Mouse (Mus musculus): Measurements from ENCODE around the gene Ncor2.

Ncor2 gene

GRCm38 (mm10) chr5:125127920-125128319, 51.1 kb downstream of the Ncor2 start:
- no peak for DNase-seq (ENCODE audit: low spot score)

DNA sequence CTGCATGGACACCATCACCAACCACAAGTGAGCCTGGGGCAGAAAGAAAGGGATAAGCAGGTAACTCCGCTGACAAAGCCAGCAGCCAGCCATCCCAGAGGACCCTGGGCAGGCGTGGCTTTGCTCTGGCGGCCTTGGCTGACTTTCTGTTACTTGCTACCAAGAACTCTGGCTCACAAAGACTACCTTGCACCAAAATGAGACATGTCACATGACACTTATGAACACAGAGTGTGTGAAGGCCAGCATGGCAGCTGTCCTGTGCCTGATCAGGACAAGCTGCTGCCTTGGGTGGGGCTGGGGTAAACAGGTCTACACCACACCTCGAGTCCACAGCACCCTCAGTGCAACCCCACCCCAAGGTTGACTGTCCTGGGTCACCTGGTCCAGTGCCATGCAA, 51.6 kb downstream of the Ncor2 start:
- DNase-seq (ENCODE audit: low spot score), result no peak

- DNase-seq (ENCODE audit: low spot score), result no peak
Measured at GRCm38 (mm10) chr5:125125966-125126464, 53.0 kb downstream of the Ncor2 start.

DNA sequence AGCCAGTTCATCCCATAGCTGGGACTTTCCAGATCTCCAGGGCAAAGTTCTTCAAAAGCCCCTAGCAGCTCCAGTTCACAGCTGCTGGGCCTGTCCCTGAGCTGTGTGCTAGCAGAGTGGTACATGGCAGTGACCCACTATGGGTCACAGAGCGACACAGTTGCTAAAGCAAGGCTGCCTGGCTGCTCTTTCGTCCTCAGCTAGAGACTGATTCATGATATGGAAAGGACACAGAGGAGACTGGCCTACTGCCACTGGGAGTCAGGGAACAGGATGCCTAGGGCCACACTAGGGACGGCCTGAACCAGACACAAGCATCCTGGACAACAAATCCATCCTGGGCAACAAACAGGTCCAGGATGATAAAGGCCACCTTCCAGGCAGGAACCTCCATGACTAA, 53.8 kb downstream of the Ncor2 start:
- no peak for DNase-seq (ENCODE audit: low spot score)

DNA sequence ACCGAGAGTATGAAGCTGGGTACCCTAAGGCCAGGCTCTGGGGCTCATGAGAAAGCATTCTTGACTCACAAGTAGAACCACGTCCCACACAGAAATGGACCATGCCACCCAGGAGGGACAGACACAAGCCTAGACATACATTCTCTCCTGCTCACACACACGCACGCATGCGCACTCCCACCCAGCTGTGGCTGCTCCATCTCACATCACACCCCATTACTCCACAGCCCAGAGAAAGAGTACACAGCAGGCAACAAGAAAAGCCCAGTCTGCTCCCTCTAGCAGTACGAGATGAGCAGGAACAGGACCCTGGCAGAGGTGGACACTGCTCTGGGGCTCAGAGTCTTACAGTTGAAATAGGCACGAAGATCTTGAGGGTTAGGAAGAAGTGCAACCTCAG, 55.0 kb downstream of the Ncor2 start:
- no peak for DNase-seq (ENCODE audit: low spot score)

GRCm38 (mm10) chr5:125123206-125123605, 55.8 kb downstream of the Ncor2 start:
- no peak for DNase-seq (ENCODE audit: low spot score)

- no peak for DNase-seq (ENCODE audit: low spot score)
Measured at GRCm38 (mm10) chr5:125122546-125122945, 56.5 kb downstream of the Ncor2 start.

GRCm38 (mm10) chr5:125122049-125122448, 57.0 kb downstream of the Ncor2 start:
- no peak for DNase-seq (ENCODE audit: low spot score)

DNA sequence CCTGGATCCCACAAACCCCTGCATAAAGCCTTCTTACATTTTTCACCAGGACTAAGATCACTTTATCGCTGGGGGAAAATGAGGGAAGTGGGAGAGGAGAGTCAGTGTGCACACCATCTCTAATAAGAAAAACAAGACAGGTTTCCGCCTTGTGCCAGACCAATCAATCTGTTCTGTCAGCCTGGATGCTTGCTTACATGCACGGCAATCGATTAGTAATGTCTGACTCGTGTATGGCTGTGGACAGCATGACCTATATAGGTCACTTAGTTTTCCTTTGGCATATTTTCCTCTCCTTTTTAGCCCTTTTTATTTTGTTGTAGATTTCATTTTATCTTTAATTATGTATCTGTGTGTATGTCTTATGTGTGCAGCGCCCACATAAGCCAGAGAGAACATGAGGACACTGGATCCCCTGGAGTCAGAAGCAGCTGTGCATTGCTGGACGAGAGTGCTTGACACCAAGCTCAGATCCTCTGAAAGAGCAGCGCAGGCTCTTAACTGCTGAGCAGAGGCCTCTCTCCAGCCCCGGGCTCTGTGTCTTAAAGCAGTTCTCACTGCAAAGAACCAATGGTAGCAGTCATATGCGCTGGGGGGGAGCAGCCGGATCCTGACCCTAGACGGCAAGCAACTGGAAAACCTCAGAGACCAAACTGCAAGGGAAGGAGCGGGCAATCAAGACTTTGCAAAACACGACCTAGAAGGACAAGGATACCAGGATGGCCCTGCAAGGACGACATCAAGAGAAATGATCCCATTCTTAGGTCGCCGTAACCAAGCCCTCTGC, 58.3 kb downstream of the Ncor2 start:
- no peak for DNase-seq (ENCODE audit: low spot score)

GRCm38 (mm10) chr5:125117238-125117637, 61.8 kb downstream of the Ncor2 start:
- no peak for DNase-seq (ENCODE audit: low spot score)

DNA sequence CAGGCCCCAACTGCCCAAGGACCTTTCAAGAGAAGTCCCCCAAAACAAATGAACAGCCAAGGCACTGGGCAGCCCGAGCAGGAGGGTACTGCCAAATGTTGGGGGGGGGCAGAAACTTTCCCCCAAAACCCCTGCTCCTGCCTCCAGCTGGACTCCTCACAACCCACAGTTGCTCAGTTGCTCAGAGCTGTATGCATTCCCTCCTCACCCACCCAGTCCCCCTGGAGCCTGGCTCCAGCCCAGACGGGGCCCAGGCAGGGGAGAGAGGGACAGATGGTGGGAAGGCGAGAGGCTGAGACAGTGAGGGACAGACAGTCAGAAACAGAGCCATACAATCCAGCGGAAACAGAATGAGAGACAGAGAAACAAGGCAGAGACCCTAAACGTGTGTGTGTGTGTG, 66.0 kb downstream of the Ncor2 start:
- no peak for DNase-seq (ENCODE audit: low spot score)

DNA sequence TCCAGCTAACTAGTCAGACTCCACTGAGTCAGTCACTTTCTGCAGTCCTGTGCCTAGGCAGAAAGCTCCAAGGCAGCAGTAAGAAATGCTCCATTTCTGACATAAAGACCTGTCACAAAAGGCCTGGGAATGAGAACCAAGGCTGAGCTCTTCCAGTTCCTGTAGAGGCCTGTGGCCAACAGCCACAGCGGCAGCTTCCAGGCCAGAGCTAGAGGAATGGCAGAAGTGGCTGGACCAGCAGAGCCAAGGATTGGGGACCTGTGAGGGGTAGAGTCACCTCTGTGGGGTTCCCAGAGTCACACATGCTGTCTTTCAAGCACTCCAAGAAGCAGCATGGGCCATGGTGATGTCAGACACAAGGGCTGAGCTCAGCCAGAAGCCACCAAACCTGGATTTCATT, 66.4 kb downstream of the Ncor2 start:
- no peak for DNase-seq (ENCODE audit: low spot score)

DNA sequence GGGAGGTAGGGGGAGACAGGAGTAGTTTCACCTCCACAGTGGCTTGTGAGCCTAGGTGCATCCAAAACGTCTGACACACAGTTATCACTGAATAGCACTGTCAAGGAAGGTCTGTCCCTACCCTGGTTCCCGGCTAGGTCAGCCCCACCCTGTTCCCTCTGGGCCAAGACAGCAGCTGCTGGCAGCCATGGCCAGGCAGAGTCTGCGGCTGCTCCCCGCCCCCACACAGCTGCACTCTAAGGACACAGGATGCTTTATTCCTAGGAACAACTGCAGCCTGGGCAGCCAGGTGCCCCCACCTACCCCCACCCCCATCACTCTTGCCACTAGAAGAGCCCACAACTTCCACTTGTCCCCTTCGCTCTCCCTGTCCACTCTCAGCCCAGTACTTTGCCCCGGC, 67.9 kb downstream of the Ncor2 start:
- no peak for DNase-seq (ENCODE audit: low spot score)

DNA sequence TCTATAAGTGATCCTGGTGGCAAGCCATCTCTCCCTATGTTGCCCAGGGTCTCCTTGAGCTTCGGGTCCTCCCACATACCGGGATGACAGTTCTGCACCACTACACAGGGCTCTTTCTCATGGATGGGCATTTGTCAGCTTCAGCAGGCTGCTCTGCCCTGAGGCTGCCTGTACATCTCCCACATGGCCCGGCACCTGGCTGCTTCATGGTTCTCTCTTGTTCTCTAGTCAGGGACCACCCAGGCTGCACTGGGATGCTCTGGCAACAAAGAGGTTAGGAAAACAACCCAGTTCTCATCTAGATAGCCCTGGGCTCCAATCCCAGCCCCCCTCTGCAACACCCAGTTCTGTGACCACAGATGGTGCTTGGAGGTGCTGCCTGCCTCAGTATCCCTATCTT, 68.3 kb downstream of the Ncor2 start:
- DNase-seq (ENCODE audit: low spot score), result no peak

GRCm38 (mm10) chr5:125110196-125110595, 68.8 kb downstream of the Ncor2 start:
- no peak for DNase-seq (ENCODE audit: low spot score)

- DNase-seq (ENCODE audit: low spot score), result peak; percentile 18
Measured at GRCm38 (mm10) chr5:125107011-125107651, 71.9 kb downstream of the Ncor2 start.

DNA sequence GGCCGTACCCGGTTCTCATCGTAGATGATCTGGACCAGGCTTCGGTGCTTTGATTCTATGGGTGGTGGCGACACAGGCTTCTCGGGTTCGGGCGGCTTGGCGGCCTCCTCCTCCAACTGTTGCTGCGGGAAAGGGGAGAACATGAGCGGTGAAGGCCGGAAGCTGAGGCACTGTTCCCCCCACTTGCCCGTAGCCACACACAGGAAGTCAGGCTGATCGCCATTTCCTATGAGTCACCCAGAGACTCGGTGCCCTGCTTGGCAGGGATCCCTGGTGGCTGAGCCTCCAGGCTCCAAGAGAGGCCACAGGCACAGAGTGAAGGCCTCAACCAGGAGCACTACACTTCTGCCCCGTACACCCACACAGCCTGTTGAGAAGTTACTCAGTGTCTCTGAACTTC, 72.8 kb downstream of the Ncor2 start:
- no peak for DNase-seq (ENCODE audit: low spot score)

GRCm38 (mm10) chr5:125104841-125105240, 74.2 kb downstream of the Ncor2 start:
- no peak for DNase-seq (ENCODE audit: low spot score)

GRCm38 (mm10) chr5:125103396-125103795, 75.6 kb downstream of the Ncor2 start:
- DNase-seq (ENCODE audit: low spot score), result no peak

- no peak for DNase-seq (ENCODE audit: low spot score)
Measured at GRCm38 (mm10) chr5:125102907-125103306, 76.1 kb downstream of the Ncor2 start.

- no peak for DNase-seq (ENCODE audit: low spot score)
Measured at GRCm38 (mm10) chr5:125102352-125102751, 76.7 kb downstream of the Ncor2 start.

DNA sequence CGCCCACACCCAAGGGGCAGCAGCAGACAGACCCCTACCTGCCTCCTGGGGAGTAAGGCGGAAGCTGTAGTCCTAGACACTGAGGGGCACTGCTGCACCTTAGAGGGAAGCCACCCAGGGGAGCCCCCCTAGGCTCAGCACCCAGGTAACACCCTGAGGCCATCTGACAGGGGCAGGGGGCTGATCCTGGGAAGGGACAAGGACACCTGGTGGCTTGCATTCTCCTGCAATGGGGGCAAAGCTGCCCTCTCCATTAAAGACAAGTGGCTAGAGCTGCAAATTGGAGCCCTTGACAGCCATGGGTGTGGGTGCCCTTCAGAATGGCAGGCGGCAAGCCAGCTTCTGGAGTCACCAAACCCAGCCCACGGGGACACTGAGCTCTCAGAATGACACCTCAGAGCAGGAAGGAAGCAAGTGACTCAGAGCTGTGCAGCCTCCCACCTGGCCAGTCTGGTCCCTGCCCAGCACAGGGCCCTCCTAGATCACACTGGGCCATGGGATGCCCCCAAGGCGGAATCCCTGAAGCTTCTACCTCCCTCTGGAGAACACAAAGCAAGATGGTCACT, 79.2 kb downstream of the Ncor2 start:
- DNase-seq (ENCODE audit: low spot score), result no peak

- no peak for DNase-seq (ENCODE audit: low spot score)
Measured at GRCm38 (mm10) chr5:125098692-125099091, 80.3 kb downstream of the Ncor2 start.
